Mouse (Mus musculus) intestine, embryonic 14.5 days (tissue): ENCODE data around the gene Cpn1. TPM values are rescaled to one million over a fixed set of nuclear protein-coding genes. Genes with fewer than 3 reads are reported as not detected.

Source experiments
- ATAC-seq: fragments of 200-750 bp; cut with Nextera tagmentation; replicated peaks from 2 replicates; pipeline ENCODE4 v1.8.0; 2017; ENCODE audit warnings: low read depth, moderate number of reproducible peaks, moderate TSS enrichment, moderate library complexity; ENCODE audit not compliant: low FRiP score, low TSS enrichment
- DNase-seq: peaks from one replicate; pipeline ENCODE4 v3.0.0-alpha.2; 2018; ENCODE audit warnings: low spot score
- H3K27ac ChIP-seq: fragments of 300-500 bp; sonication (generic); 2 replicates; pipeline ENCODE4 v1.5.1; 2014; ENCODE audit warnings: low read depth, mild to moderate bottlenecking, control low read depth
- H3K27me3 ChIP-seq: fragments of 300-500 bp; sonication (generic); replicated peaks from 2 replicates; pipeline ENCODE4 v1.6.1; 2014; ENCODE audit warnings: low read length, control low read depth; ENCODE audit not compliant: control insufficient read depth, insufficient read depth
- H3K36me3 ChIP-seq: fragments of 300-500 bp; sonication (generic); 2 replicates; pipeline ENCODE4 v1.6.1; 2014; ENCODE audit warnings: low read length, control low read depth; ENCODE audit not compliant: control insufficient read depth, insufficient read depth
- H3K4me1 ChIP-seq: fragments of 300-500 bp; sonication (generic); replicated peaks from 2 replicates; pipeline ENCODE4 v1.6.1; 2014; ENCODE audit warnings: low read length, control low read depth, mixed read lengths; ENCODE audit not compliant: control insufficient read depth, insufficient read depth
- H3K4me2 ChIP-seq: fragments of 300-500 bp; sonication (generic); 2 replicates; pipeline ENCODE4 v1.6.1; 2014; ENCODE audit warnings: low read length
- H3K4me3 ChIP-seq: fragments of 300-500 bp; sonication (generic); 2 replicates; pipeline ENCODE4 v1.5.1; 2014; ENCODE audit warnings: low read depth, low read length, control low read depth, mixed read lengths
- H3K9ac ChIP-seq: fragments of 300-500 bp; sonication (generic); 2 replicates; pipeline ENCODE4 v1.6.1; 2014; ENCODE audit warnings: mild to moderate bottlenecking, low read length
- H3K9me3 ChIP-seq: fragments of 300-500 bp; sonication (generic); 2 replicates; pipeline ENCODE4 v1.6.1; 2016; ENCODE audit warnings: low read length, control low read depth; ENCODE audit not compliant: control insufficient read depth
- WGBS: fragments of 180-500 bp; shearing (Covaris S2); extraction: QIAGEN DNeasy Blood & Tissue Kit; methylation state at CpG from one replicate; pipeline ENCODE4 v1.1.7; 2014; 5-methylcytosine and 5-hydroxymethylcytosine counted together
- polyA plus RNA-seq: library from polyadenylated mRNA; unstranded; fragments of >200 nt; fragmentation: Nextera tagmentation; extraction: Ambion mirVana; gene quantifications from 2 replicates; pipeline ENCODE4 v1.2.1, GENCODE M21; 2014

Gene Cpn1
- polyA plus RNA-seq, 1 experiment from 2014 or later: 15.5 TPM

DNA sequence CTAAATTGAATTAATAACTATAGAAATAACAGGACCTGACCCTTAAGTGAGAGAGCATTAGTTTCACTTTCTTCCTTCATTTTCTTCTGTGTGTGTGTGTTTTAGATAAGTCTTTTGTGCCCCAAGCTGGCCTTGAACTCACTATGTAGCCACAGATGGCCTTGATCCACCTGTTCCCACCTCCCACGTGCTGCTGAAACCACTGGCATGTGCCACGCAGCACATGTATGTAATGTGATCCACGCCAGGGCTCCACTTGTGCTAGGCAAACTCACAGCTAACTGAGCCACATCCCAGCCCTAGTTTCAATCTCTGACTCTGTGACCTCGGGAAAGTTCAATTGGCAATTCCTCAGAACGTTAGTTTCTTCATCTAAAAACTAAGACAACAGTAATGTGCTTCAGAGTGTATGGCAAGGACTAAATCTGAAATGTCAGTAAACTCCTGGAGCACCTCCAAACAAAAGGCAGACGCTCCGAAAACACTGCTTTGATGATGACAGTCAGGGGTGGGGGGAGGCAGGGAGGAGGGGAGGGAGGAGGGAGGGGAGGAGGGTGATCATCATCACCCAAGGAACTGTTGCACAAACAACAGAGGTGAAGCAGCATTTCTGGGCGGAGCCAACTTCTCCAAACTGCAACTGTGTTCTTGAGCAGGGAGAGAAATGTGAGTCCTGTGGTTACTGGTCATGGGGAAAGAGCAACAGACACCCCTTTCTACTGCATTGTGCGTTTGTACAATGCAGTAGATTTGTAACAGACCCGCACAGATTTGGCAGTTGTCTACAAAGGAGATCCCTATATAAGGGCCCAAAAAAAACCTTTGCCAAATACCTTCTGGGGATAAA lies 60.0 kb downstream of the Cpn1 start:
- no peak for ATAC-seq
- H3K9me3 ChIP-seq: peaks cover 5% of the 10 kb centered on the region; the same call in 1 of the 2 replicates

DNA sequence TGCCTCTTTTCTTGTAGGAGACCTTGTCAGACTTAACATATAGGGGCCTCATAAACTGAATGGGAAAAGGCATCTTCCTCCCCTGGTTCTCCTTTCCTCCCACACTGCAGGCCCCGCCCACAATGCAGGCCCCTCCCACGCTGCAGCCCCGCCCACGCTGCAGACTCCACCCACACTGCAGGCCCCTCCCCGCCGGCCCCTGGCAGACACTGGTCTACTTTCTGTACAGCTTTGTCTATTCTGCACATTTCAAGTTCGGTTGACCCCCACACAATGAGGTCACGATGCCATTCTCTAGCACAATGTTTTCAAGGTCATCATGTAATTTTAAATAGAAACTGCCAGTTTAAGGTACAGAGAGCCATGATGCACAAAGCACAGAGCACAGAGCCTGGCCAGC lies 62.0 kb downstream of the Cpn1 start:
- no peak for ATAC-seq
- 68% methylated on average over 8 of the region's 8 CpGs for WGBS
- Histone ChIP-seq H3K4me1 (peaks cover 17% of the 10 kb centered on the region), H3K4me3 (no peak overlapping the region), H3K4me2 (no peak overlapping the region), H3K27ac (no peak overlapping the region), H3K36me3 (no peaks in the 10 kb centered on the region), H3K27me3 (no peaks in the 10 kb centered on the region), H3K9me3 (peaks cover 5% of the 10 kb centered on the region; the same call in 1 of the 2 replicates), H3K9ac (no peak overlapping the region)
- DNase-seq: no peak

More for the DNA sequence above, 60.0 kb downstream of the Cpn1 start:
- no peak overlapping the region for H3K27ac ChIP-seq
- H3K9ac ChIP-seq: no peak overlapping the region
- H3K27me3 ChIP-seq: no peaks in the 10 kb centered on the region
- DNase-seq: no peak
- H3K4me1 ChIP-seq: peaks cover 15% of the 10 kb centered on the region
- H3K4me3 ChIP-seq: no peak overlapping the region
- WGBS: 64% methylated on average over 10 of the region's 10 CpGs
- no peaks in the 10 kb centered on the region for H3K36me3 ChIP-seq
- no peak overlapping the region for H3K4me2 ChIP-seq

DNA sequence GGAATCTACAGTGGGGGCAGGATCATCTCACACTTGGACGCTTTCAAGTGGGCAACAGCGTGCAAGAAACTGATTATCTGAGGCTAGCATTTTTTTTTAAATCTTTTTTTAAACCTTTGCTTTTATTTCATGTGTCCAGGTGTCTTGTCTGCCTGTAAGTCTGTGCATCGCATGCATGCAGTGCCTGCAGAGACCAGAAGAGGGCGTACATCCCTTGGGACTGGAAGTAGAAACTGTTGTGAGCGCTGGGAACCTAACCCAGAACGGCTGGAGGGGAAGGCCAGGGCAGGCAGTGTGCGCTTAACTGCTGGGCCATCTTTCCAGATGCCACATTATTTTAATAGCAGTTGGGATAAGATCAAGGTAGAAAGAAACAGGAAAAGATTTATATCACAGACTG lies 63.4 kb downstream of the Cpn1 start:
- no peaks in the 10 kb centered on the region for H3K36me3 ChIP-seq
- DNase-seq: no peak
- H3K4me1 ChIP-seq: peaks cover 17% of the 10 kb centered on the region
- WGBS: 94% methylated on average over 7 of the region's 7 CpGs
- H3K27ac ChIP-seq: no peak overlapping the region
- H3K27me3 ChIP-seq: no peaks in the 10 kb centered on the region
- no peak overlapping the region for H3K9ac ChIP-seq
- H3K9me3 ChIP-seq: peaks cover 5% of the 10 kb centered on the region; the same call in 1 of the 2 replicates
- no peak for ATAC-seq
- no peak overlapping the region for H3K4me2 ChIP-seq
- no peak overlapping the region for H3K4me3 ChIP-seq

DNA sequence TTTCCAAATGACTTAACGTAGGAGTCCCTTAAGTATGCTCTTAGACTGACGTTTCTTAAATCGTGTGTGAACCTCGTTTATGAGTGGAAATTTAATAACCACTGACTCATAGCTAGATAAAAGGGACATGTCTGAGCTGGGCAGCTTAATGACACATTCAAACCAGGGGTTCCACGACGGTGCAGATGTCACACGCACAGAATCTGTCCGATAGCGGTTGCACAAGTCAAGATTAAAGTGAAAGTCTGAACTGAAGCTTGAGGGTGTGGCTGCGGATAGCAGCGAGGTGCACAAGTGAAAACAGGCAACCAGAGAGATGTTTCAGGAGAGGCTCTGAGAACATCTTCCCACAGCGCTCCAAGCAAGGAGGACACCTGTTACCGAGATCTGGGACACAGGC lies 64.9 kb downstream of the Cpn1 start:
- no peak for ATAC-seq
- peaks cover 10% of the 10 kb centered on the region for H3K4me1 ChIP-seq
- WGBS: 54% methylated on average over 13 of the region's 13 CpGs
- peaks cover 5% of the 10 kb centered on the region; the same call in 1 of the 2 replicates for H3K9me3 ChIP-seq
- no peak overlapping the region for H3K4me2 ChIP-seq
- DNase-seq: no peak
- H3K27me3 ChIP-seq: no peaks in the 10 kb centered on the region
- no peak overlapping the region for H3K4me3 ChIP-seq
- H3K36me3 ChIP-seq: no peaks in the 10 kb centered on the region
- no peak overlapping the region for H3K27ac ChIP-seq
- no peak overlapping the region for H3K9ac ChIP-seq

DNA sequence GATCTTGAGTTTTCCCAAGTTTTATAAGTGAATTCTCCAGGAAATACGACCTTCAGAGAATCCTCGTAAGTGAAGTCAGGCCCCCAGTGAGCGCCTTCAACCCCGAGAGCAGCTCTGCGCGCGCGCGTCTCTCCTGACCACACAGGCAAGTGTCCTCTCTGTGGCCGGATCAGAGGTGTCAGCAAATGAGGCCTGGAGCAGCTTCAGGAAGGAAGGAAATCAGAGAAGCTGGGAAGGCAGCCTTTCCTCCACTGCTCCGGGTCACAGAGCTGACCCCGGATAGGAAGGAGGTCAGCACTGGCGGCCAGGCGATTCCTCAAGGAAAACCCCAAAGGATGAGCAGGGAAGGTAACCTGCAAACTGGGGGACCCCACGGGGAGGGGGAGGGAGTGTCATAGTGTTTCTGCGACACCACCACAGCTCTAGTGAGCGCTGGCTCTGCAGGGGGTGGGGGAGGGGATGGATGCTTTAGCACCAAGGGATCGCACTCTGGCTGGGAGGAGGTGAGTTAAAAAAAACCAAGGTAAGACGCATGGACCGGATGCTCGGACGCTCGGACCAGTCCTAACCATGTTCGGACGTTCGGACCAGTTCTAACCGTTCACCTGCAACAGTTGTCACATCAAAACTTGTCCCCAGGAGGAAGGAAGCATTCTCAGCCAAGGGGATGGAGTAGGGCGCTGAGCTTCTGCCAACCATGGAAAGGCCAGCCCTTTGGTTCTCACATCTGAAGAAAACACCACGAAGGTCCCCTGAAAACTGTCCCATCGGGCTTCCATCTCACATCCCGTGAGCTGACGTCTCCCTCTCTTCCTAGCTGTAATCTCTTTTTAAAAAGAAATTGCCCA lies 65.7 kb downstream of the Cpn1 start:
- 31% methylated on average over 32 of the region's 32 CpGs for WGBS
- Histone ChIP-seq H3K27me3 (no peaks in the 10 kb centered on the region), H3K9ac (no peak overlapping the region), H3K9me3 (peaks cover 5% of the 10 kb centered on the region; the same call in 1 of the 2 replicates), H3K4me1 (peaks cover 15% of the 10 kb centered on the region), H3K4me3 (no peak overlapping the region), H3K36me3 (no peaks in the 10 kb centered on the region), H3K27ac (no peak overlapping the region), H3K4me2 (no peak overlapping the region)
- ATAC-seq (no peak), DNase-seq (no peak)

DNA sequence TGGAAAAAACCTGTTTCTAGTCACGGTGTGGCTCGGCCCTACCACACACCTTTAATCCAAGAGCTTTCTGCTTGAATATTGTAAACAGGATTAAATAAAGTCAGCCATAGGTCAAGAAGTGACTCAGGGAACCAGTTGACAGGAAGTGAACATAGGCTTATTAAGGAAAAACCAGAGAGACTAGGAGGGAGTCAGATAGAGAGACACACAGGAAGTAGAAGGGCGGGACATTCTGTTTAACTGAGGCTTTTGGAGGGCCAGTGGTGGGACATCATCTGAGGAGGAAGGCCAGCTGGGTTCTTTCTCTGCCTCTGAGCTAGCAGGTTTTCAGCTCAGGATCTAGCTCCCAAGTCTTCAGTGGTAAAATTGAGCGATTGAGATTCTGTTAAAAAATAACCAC lies 66.5 kb downstream of the Cpn1 start:
- H3K9me3 ChIP-seq: peaks cover 5% of the 10 kb centered on the region; the same call in 1 of the 2 replicates
- no peak overlapping the region for H3K9ac ChIP-seq
- DNase-seq (no peak), ATAC-seq (no peak)
- H3K27me3 ChIP-seq: no peaks in the 10 kb centered on the region
- no peaks in the 10 kb centered on the region for H3K36me3 ChIP-seq
- WGBS: 79% methylated on average over 4 of the region's 4 CpGs
- H3K27ac ChIP-seq: no peak overlapping the region
- H3K4me3 ChIP-seq: no peak overlapping the region
- H3K4me1 ChIP-seq: peaks cover 15% of the 10 kb centered on the region
- H3K4me2 ChIP-seq: no peak overlapping the region

- H3K27ac ChIP-seq: no peak overlapping the region
- H3K36me3 ChIP-seq: no peaks in the 10 kb centered on the region
- H3K27me3 ChIP-seq: no peaks in the 10 kb centered on the region
- no peak overlapping the region for H3K4me3 ChIP-seq
- peaks cover 15% of the 10 kb centered on the region for H3K4me1 ChIP-seq
- peaks cover 5% of the 10 kb centered on the region; the same call in 1 of the 2 replicates for H3K9me3 ChIP-seq
- ATAC-seq (no peak), DNase-seq (no peak)
- no peak overlapping the region for H3K4me2 ChIP-seq
- 83% methylated on average over 3 of the region's 3 CpGs for WGBS
- H3K9ac ChIP-seq: no peak overlapping the region
Observed at GRCm38 (mm10) chr19:43918834-43919233, 67.5 kb downstream of the Cpn1 start.

GRCm38 (mm10) chr19:43917763-43918162 lies 68.6 kb downstream of the Cpn1 start:
- Histone ChIP-seq H3K27ac (no peak overlapping the region), H3K9ac (no peak overlapping the region), H3K4me3 (no peak overlapping the region), H3K4me2 (no peak overlapping the region), H3K9me3 (no peaks in the 10 kb centered on the region), H3K36me3 (no peaks in the 10 kb centered on the region), H3K27me3 (no peaks in the 10 kb centered on the region), H3K4me1 (peaks cover 15% of the 10 kb centered on the region)
- ATAC-seq: no peak
- no peak for DNase-seq
- 87% methylated on average over 6 of the region's 6 CpGs for WGBS
